Mouse (Mus musculus) left cerebral cortex, postnatal 4 days (tissue): ENCODE data around the gene Tmem87a. TPM values are rescaled to one million over a fixed set of nuclear protein-coding genes. Genes with fewer than 3 reads are reported as not detected.

ENCODE experiments used
- DNase-seq: peaks from one replicate; pipeline ENCODE4 v3.0.0-alpha.2; 2022
- intact Hi-C: fragments of 180-260 bp; cut with DNase I; formaldehyde crosslinking; loops from one replicate; pipeline ENCODE4 v1.15.1; 2025
- total RNA-seq, 2 experiments: library from RNA; stranded (reverse); gene quantifications; 2 replicates each; pipeline ENCODE4 v1.2.3; 2021

Gene Tmem87a
- 10 to 100 TPM; 29.8 to 33.1 TPM for total RNA-seq

DNA sequence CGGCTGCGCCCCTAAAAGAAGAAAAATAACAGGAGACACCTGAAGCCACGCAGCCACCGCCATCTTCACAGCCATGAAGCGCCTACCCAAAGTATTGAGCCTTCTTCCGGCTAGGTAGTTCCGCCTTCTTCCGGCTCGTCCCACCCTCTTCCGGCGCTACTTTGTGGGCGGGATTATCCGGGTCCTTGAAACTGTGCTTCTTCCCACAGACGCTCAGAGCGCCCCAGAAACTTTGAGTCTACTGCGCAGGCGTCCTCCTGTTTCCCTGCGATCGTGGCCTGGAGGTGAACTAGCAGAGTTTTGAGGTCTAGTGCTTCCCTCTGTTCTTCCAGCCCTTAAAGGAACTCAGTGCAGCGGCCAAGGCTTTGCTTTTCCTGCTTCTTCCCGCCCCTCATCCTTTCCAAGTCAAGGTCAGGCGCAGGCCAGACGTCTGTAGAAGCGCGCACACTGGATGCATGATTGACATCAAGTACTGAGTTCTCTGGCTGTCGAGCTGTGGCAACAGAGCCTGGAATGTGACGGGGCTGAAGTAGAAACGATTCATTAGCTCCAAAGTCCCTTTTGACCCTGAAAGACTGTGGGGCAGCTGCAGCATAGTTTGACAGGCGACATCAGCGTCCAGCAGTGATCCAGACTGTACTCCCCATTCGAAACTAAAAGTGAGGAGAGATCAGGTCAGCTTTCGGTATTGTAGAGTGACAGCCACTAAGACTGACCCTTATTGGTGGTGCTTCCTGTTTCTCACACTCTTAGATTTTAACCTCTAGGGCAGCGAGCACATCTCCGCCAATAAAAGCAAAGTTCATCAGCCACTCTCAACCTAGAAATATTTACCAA lies at the start of gene Tmem87a:
Tmem87a (minus strand) TSS at position 128 of the 837 bp plus-strand sequence.
- intact Hi-C loops, result loop anchor here (10.0 kb wide), 1 partner anchor 101 kb away; no protein-coding TSS in a partner anchor

DNA sequence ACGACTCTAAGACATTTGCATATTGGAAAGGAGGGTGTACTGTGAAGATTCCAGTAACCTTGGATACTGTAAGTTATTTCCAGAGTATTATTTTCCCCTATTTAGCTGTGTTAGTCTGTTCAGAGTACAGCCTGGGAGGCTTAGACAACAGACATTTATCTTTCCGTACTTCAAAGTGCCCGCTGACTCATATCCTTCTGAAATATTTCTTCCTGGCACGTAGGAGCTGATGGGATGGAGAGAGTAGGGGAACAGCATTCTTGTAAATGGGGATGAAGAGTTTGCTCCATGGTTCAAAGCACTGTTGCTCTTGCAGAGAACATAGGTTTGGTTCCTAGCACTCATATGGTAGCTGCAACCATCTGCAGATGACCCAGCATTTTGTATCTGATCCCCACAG lies 48.7 kb upstream of the Tmem87a start:
- intact Hi-C loops, result no loop called here
- DNase-seq, result no peak

More for the DNA sequence above, at the start of gene Tmem87a:
- peak; percentile 94 for DNase-seq

GRCm38 (mm10) chr2:120450724-120451123 lies 46.8 kb upstream of the Tmem87a start:
- intact Hi-C loops, result no loop called here
- no peak for DNase-seq

DNA sequence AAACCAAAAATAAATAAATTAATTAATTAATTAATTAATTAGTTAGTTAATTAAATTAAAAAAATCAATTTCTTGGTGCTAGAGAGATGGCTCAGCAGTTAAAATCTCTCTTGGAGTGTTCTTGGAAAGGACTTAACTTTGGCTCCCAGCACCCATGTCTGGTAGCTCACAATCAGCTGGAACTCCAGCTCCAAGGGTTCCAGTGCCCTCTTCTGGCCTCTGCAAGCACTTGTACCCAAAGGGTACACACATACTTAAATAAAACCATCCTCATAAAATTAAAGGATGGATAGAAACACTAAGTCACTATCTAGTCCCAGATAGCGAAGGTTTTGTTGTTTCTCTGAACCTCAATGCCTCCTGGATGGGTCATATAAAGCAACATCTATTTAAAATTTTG lies 43.4 kb upstream of the Tmem87a start:
- intact Hi-C loops, result no loop called here
- DNase-seq, result no peak

GRCm38 (mm10) chr2:120446373-120446772 lies 42.5 kb upstream of the Tmem87a start:
- intact Hi-C loops, result no loop called here
- DNase-seq, result no peak

- DNase-seq, result no peak
- intact Hi-C loops, result no loop called here
Measured at GRCm38 (mm10) chr2:120444486-120444885, 40.6 kb upstream of the Tmem87a start.

DNA sequence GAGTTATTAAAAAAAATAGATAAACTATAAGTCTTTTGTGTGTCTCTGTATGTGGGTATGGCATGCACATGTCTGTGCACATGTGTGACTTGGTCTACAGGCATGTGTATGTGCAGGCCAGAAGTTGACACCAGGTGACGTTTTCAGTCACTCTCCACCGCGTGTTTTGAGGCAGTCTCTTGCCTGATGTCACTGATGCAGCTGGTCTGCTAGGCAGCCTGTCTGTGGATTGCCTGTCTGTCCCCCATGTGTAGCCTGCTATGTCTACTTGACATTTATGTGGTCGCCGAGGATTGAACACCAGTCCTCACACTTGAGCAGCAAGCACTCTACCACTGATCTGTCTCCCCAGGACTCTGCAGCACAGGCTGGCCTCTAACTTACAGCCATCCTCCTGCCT lies 20.5 kb upstream of the Tmem87a start:
- no peak for DNase-seq
- intact Hi-C loops, result no loop called here

DNA sequence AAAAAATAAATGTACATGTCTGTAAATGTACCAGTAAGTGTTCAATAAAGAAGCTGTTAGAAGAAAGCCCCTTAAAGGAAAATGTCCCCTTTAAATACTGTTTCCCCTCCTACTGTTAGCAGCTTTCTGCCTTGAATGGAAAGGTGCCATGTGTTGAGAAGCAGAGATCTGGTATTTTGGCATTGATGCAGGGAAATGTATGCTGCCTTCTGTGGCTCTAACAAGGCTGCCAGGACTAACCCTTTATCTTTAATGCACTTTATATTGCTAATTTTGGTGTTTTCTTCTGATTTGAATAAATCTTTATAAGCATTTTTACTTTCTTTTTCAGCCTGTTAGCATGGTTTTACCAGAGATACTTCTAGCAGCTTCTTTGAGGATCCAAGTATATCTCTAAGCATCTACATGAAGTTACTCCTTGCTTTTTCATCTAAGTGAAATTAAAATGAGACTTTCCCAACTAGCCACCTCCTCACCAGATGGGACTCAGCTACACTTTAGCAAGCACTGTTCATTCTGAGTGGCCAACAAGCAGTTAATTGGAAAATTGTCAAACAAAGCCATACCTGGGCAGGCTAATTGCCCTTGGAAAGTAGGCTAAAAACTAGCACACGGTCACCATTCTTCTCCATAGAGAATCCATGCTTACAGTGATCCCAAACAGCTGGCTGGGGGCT lies 11.0 kb upstream of the Tmem87a start:
- no peak for DNase-seq
- intact Hi-C loops, result no loop called here

GRCm38 (mm10) chr2:120414113-120414512 lies 10.2 kb upstream of the Tmem87a start:
- intact Hi-C loops, result no loop called here
- no peak for DNase-seq

- intact Hi-C loops, result no loop called here
- no peak for DNase-seq
Measured at GRCm38 (mm10) chr2:120411096-120411628, 7.2 kb upstream of the Tmem87a start.

- no peak for DNase-seq
- intact Hi-C loops, result loop anchor here (10.0 kb wide), 1 partner anchor 100 kb away; no protein-coding TSS in a partner anchor
Measured at GRCm38 (mm10) chr2:120404823-120405765, 1.2 kb upstream of the Tmem87a start.

DNA sequence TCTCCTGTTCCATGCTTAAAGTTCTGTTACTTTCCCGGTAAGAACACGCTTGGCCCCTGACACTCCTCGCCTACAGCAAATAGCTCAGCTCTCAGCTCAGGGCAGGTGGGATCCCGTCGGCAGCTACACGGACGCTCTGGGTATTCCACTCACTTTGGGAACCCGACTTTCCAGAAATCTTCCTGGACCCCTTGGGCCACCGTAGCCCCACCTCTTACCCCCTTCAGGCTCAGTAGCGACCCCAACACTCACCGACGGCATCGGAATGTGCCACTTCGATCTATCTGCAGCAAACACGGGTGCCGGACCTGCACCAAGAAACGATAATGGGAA lies 294 bp downstream of the Tmem87a start, which contains the start of gene Ganc:
Ganc (plus strand) TSS at position 244 of the 333 bp plus-strand sequence.
- DNase-seq, result peak; percentile 61
- intact Hi-C loops, result loop anchor here (10.0 kb wide), 1 partner anchor 101 kb away; no protein-coding TSS in a partner anchor

GRCm38 (mm10) chr2:120402813-120403212 lies 1.1 kb downstream of the Tmem87a start:
- no peak for DNase-seq
- intact Hi-C loops, result loop anchor here (10.0 kb wide), 1 partner anchor 102 kb away; no protein-coding TSS in a partner anchor

DNA sequence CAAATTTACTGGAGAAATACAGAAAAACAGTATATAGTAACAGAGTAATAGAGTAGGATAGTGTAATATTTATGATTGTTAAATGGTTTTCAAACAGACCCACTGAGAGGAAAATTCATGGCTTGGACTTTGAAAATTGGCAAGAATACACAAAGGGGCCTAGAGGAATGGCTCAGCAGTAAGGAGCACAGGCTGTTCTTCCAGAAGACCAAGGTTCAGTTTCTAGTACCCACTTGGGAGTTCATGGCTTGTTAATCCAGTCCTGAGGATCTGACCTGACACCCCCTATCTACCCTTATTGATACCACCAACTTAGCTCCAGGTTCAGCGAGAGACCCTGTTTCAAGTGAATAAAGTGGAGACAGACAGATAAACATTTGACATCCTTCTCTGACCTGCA lies 6.0 kb downstream of the Tmem87a start:
- DNase-seq, result no peak
- intact Hi-C loops, result no loop called here

DNA sequence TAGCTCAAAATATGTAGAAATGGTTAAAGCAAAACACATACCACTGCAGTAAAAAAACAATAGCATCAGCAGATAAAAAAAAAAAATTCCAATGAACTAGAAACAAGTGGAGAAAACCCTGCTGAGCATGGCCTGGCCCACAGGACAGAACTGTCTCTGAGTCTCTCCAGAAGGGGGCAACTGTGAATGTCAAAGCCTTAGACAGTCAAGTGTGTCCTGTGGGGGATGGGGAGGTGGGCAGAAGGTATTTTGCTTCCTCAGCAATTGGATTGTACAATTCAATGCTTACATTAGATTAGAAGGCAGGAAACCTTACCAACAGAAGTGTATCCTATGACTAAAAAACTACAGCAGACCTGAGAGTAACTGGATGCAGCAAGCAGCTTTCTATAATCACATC lies 11.5 kb downstream of the Tmem87a start:
- intact Hi-C loops, result no loop called here
- DNase-seq, result no peak

DNA sequence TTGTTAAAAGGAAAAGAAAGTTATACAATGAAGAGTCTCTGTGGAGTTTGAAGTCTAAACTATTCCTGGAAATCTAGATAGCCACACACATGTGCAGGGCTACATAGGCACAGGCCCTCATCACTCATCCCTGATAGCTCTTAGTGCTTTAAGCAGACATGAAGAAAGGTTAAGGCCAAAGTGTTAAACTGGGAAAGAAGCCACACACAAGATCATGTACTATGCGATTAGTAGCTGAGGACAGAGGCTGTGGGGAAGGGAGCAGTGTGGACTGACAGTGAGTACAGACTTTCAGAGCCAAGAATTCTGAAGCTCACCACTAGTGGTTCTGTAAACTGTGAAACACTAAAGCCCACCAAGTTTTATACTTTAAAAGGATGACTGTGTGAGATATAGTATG lies 13.0 kb downstream of the Tmem87a start:
- no peak for DNase-seq
- intact Hi-C loops, result no loop called here

GRCm38 (mm10) chr2:120389376-120389775 lies 14.5 kb downstream of the Tmem87a start:
- no peak for DNase-seq
- intact Hi-C loops, result loop anchor here (10.0 kb wide), 1 partner anchor 135 kb away; no protein-coding TSS in a partner anchor

DNA sequence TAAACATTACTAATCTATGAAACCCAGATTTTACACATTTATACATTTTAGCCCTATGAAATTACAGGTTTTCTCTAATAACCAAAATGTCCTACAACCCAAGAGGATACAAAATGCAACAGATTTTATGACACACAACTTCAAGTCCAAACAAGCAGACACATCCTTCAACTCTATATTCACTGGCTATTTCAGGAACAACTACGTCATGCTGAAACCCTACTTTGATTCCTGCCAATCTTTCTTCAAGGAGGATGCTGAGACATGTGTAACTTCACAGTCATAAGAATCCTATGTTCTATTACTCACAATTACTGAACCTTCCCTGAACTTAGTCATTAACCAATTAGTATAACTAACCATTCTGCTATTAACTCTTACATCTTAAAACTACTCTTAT lies 16.6 kb downstream of the Tmem87a start:
- intact Hi-C loops, result loop anchor here (10.0 kb wide), 1 partner anchor 138 kb away; no protein-coding TSS in a partner anchor
- no peak for DNase-seq

DNA sequence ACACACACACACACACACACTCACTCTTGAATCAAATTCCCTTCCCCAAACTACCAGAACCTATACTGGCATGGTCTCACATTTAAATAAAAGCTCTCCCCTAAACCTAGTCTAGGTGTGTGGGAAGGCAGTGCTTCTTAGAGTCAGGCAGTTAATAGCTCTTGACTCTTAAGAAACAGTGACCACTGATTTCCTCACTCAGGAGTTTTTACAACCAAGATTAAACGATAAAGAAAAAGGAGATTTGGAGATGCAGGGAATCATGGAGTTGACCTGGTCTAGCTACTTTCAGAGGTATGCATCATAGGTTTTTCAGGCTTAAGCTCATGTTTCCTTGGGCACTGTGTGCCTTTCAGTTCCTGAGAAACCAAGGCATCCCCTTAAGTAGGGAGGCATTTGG lies 17.6 kb downstream of the Tmem87a start:
- no peak for DNase-seq

DNA sequence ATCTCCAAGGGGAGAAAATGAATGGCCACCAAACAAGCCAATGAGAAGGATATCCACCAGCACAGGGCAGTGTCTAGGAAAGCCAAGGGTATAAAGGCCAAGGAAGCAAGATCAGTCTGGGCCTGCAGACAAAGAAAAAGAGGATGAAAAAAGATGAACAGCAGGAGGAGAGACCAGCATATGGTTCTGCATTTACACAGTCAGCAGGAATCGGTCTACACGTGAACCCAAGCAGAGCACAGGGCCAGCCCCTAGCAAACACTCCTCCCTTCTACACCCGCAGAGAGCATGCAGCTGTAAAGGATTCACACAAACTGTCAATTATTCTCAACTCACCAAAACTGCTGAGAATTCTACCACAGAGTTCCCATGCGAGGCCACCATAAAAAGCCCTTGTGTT lies 30.1 kb downstream of the Tmem87a start:
- intact Hi-C loops, result no loop called here
- no peak for DNase-seq

More for the DNA sequence above, 17.6 kb downstream of the Tmem87a start:
- intact Hi-C loops, result loop anchor here (10.0 kb wide), 1 partner anchor 139 kb away; no protein-coding TSS in a partner anchor
